Mouse (Mus musculus) neural tube, embryonic 11.5 days (tissue): ENCODE measurements around the gene Fndc3b. TPM values are rescaled to one million over a fixed set of nuclear protein-coding genes. Genes with fewer than 3 reads are reported as not detected.
A peak's percentile ranks its signal among the peaks of the same experiment; 100 is the strongest.
"Not testable (repeated sequence)": the region's sequence is repeated elsewhere in the genome, so short reads cannot be mapped to it uniquely, and the experiment has no call there.

ENCODE experiments used
- ATAC-seq: fragments of 200-750 bp; cut with Nextera tagmentation; 2 replicates; pipeline ENCODE4 v1.8.0; 2017; ENCODE audit warnings: moderate number of reproducible peaks, mild to moderate bottlenecking, moderate TSS enrichment, moderate library complexity; ENCODE audit not compliant: insufficient read depth, low FRiP score, low TSS enrichment
- DNase-seq: peaks from one replicate; pipeline ENCODE4 v3.0.0-alpha.2; 2015; ENCODE audit warnings: low spot score
- H3K27ac ChIP-seq: fragments of 300-500 bp; sonication (generic); 2 replicates; pipeline ENCODE4 v1.5.1; 2014; ENCODE audit warnings: low read depth, mild to moderate bottlenecking, low read length
- H3K27me3 ChIP-seq: fragments of 300-500 bp; sonication (generic); 2 replicates; pipeline ENCODE4 v1.6.1; 2014; ENCODE audit warnings: mild to moderate bottlenecking, low read length, mixed read lengths; ENCODE audit not compliant: control insufficient read depth, insufficient read depth
- H3K36me3 ChIP-seq: fragments of 300-500 bp; sonication (generic); 2 replicates; pipeline ENCODE4 v1.6.1; 2014; ENCODE audit warnings: mild to moderate bottlenecking, low read length, moderate library complexity, mixed read lengths; ENCODE audit not compliant: control insufficient read depth, insufficient read depth
- H3K4me1 ChIP-seq: fragments of 300-500 bp; sonication (generic); 2 replicates; pipeline ENCODE4 v1.6.1; 2014; ENCODE audit warnings: low read length, mixed read lengths; ENCODE audit not compliant: control insufficient read depth, insufficient read depth
- H3K4me2 ChIP-seq: fragments of 300-500 bp; sonication (generic); 2 replicates; pipeline ENCODE4 v1.6.1; 2014; ENCODE audit warnings: low read depth, mild to moderate bottlenecking, moderate library complexity
- H3K4me3 ChIP-seq: fragments of 300-500 bp; sonication (generic); 2 replicates; pipeline ENCODE4 v1.5.1; 2014; ENCODE audit warnings: low read depth, low read length
- H3K9ac ChIP-seq: fragments of 300-500 bp; sonication (generic); 2 replicates; pipeline ENCODE4 v1.6.1; 2014; ENCODE audit warnings: mild to moderate bottlenecking, low read length
- H3K9me3 ChIP-seq: fragments of 300-500 bp; sonication (generic); 2 replicates; pipeline ENCODE4 v1.6.1; 2016; ENCODE audit warnings: low read length; ENCODE audit not compliant: control insufficient read depth
- WGBS: fragments of 180-500 bp; shearing (Covaris S2); extraction: QIAGEN DNeasy Blood & Tissue Kit; methylation state at CpG from one replicate; pipeline ENCODE4 v1.1.7; 2014; 5-methylcytosine and 5-hydroxymethylcytosine counted together
- polyA plus RNA-seq: library from polyadenylated mRNA; unstranded; fragments of >200 nt; fragmentation: Nextera tagmentation; extraction: Ambion mirVana; gene quantifications from 2 replicates; pipeline ENCODE4 v1.2.1, GENCODE M21; 2014

Gene Fndc3b
- polyA plus RNA-seq, 1 experiment from 2014 or later: 12.9 TPM

- H3K4me3 ChIP-seq: no peak overlapping the region
- DNase-seq: no peak
- no peak for ATAC-seq
Observed at GRCm38 (mm10) chr3:27411286-27411685, 299.8 kb downstream of the Fndc3b start.

GRCm38 (mm10) chr3:27408564-27408963 is 302.5 kb downstream of the Fndc3b start:
- no peak for DNase-seq
- no peaks in the 10 kb centered on the region for H3K27me3 ChIP-seq
- no peak overlapping the region for H3K27ac ChIP-seq
- H3K9ac ChIP-seq: no peak overlapping the region
- WGBS: 85% methylated on average over 2 of the region's 2 CpGs
- H3K4me3 ChIP-seq: no peak overlapping the region
- no peak for ATAC-seq
- H3K36me3 ChIP-seq: no peaks in the 10 kb centered on the region
- no peak overlapping the region for H3K4me2 ChIP-seq
- H3K4me1 ChIP-seq: no peaks in the 10 kb centered on the region
- H3K9me3 ChIP-seq: no peaks in the 10 kb centered on the region

More at GRCm38 (mm10) chr3:27411286-27411685, 299.8 kb downstream of the Fndc3b start:
- H3K4me2 ChIP-seq: no peak overlapping the region
- H3K27ac ChIP-seq: no peak overlapping the region
- H3K27me3 ChIP-seq: no peaks in the 10 kb centered on the region
- H3K9ac ChIP-seq: no peak overlapping the region
- 94% methylated on average over 2 of the region's 2 CpGs for WGBS
- no peaks in the 10 kb centered on the region for H3K9me3 ChIP-seq
- no peaks in the 10 kb centered on the region for H3K4me1 ChIP-seq
- no peaks in the 10 kb centered on the region for H3K36me3 ChIP-seq

GRCm38 (mm10) chr3:27406440-27406839 is 304.7 kb downstream of the Fndc3b start:
- H3K4me2 ChIP-seq: no peak overlapping the region
- DNase-seq: no peak
- H3K27ac ChIP-seq: no peak overlapping the region
- ATAC-seq: no peak
- no peak overlapping the region for H3K4me3 ChIP-seq
- no peaks in the 10 kb centered on the region for H3K36me3 ChIP-seq
- no peaks in the 10 kb centered on the region for H3K4me1 ChIP-seq
- H3K9ac ChIP-seq: no peak overlapping the region
- H3K27me3 ChIP-seq: no peaks in the 10 kb centered on the region
- WGBS: 85% methylated on average over 3 of the region's 3 CpGs
- H3K9me3 ChIP-seq: no peaks in the 10 kb centered on the region

GRCm38 (mm10) chr3:27400996-27401395 is 310.1 kb downstream of the Fndc3b start:
- 92% methylated on average over 3 of the region's 3 CpGs for WGBS
- H3K9ac ChIP-seq, ATAC-seq, H3K4me3 ChIP-seq, DNase-seq, H3K9me3 ChIP-seq, H3K36me3 ChIP-seq, H3K4me1 ChIP-seq, H3K27ac ChIP-seq, H3K4me2 ChIP-seq, H3K27me3 ChIP-seq: not testable (repeated sequence)

GRCm38 (mm10) chr3:27389923-27390322 is 321.2 kb downstream of the Fndc3b start:
- H3K27ac ChIP-seq: no peak overlapping the region
- no peaks in the 10 kb centered on the region for H3K36me3 ChIP-seq
- H3K9ac ChIP-seq: no peak overlapping the region
- 93% methylated on average over 1 of the region's 1 CpGs for WGBS
- H3K4me2 ChIP-seq: no peak overlapping the region
- no peaks in the 10 kb centered on the region for H3K4me1 ChIP-seq
- H3K4me3 ChIP-seq: no peak overlapping the region
- no peaks in the 10 kb centered on the region for H3K9me3 ChIP-seq
- H3K27me3 ChIP-seq: no peaks in the 10 kb centered on the region
- no peak for DNase-seq
- no peak for ATAC-seq

- Histone ChIP-seq H3K27ac (no peak overlapping the region), H3K4me3 (no peak overlapping the region), H3K36me3 (no peaks in the 10 kb centered on the region), H3K4me2 (no peak overlapping the region), H3K9me3 (no peaks in the 10 kb centered on the region), H3K9ac (no peak overlapping the region), H3K4me1 (no peaks in the 10 kb centered on the region), H3K27me3 (no peaks in the 10 kb centered on the region)
- DNase-seq (no peak), ATAC-seq (no peak)
- 80% methylated on average over 3 of the region's 3 CpGs for WGBS
Observed at GRCm38 (mm10) chr3:27384836-27385235, 326.3 kb downstream of the Fndc3b start.

GRCm38 (mm10) chr3:27377935-27378334 is 333.2 kb downstream of the Fndc3b start:
- H3K4me3 ChIP-seq: no peak overlapping the region
- peaks cover 5% of the 10 kb centered on the region; the same call in 1 of the 2 replicates for H3K27me3 ChIP-seq
- DNase-seq (no peak), ATAC-seq (no peak)
- no peak overlapping the region for H3K27ac ChIP-seq
- no peaks in the 10 kb centered on the region for H3K4me1 ChIP-seq
- H3K4me2 ChIP-seq: no peak overlapping the region
- WGBS: 78% methylated on average over 4 of the region's 4 CpGs
- no peak overlapping the region for H3K9ac ChIP-seq
- H3K9me3 ChIP-seq: no peaks in the 10 kb centered on the region
- no peaks in the 10 kb centered on the region for H3K36me3 ChIP-seq

- ATAC-seq: no peak
- 50% methylated on average over 9 of the region's 9 CpGs for WGBS
- H3K9me3 ChIP-seq: no peaks in the 10 kb centered on the region
Observed at GRCm38 (mm10) chr3:27374396-27374795, 336.7 kb downstream of the Fndc3b start.

GRCm38 (mm10) chr3:27371725-27372650 is 339.1 kb downstream of the Fndc3b start:
- H3K27me3 ChIP-seq: peaks cover 35% of the 10 kb centered on the region
- peak overlapping the region; percentile 24 for H3K4me3 ChIP-seq
- H3K27ac ChIP-seq: no peak overlapping the region
- no peaks in the 10 kb centered on the region for H3K9me3 ChIP-seq
- H3K36me3 ChIP-seq: no peaks in the 10 kb centered on the region
- peak overlapping the region; percentile 49 for H3K4me2 ChIP-seq
- ATAC-seq (peak; percentile 55; the same call in 1 of the 2 replicates), DNase-seq (peak; percentile 50)
- H3K9ac ChIP-seq: no peak overlapping the region
- 1% methylated on average over 67 of the region's 77 CpGs for whole genome bisulfite sequencing
- H3K4me1 ChIP-seq: 0 out of 2 replicates have a peak, but pooled peaks cover 2% of the 10 kb centered on the region

More at GRCm38 (mm10) chr3:27374396-27374795, 336.7 kb downstream of the Fndc3b start:
- H3K4me3 ChIP-seq: no peak overlapping the region
- H3K4me2 ChIP-seq: no peak overlapping the region
- H3K4me1 ChIP-seq: 0 out of 2 replicates have a peak, but pooled peaks cover 2% of the 10 kb centered on the region
- H3K27ac ChIP-seq: no peak overlapping the region
- H3K36me3 ChIP-seq: no peaks in the 10 kb centered on the region
- H3K27me3 ChIP-seq: peaks cover 35% of the 10 kb centered on the region
- no peak overlapping the region for H3K9ac ChIP-seq
- DNase-seq: no peak
